Mouse (Mus musculus) adrenal gland, adult 18-20 months (tissue): ENCODE measurements around the gene Hist1h1d. TPM values are rescaled to one million over a fixed set of nuclear protein-coding genes. Genes with fewer than 3 reads are reported as not detected.

Experiments used
- DNase-seq, 2 experiments: peaks; one replicate each; pipeline ENCODE4 v3.0.0; 2021 to 2022; ENCODE audit warnings: low spot score in 2 of 2
- long read RNA-seq, 2 experiments: library from polyadenylated mRNA; stranded (forward); transcript quantifications; one replicate each; pipeline ENCODE4 v2.0.0; 2021
- total RNA-seq, 2 experiments: library from RNA; stranded (reverse); gene quantifications; 1 replicate in 1 of 2; 2 replicates in 1 of 2; pipeline ENCODE4 v1.2.3; 2021

Hist1h1d gene
- total RNA-seq: 1 to 10 TPM; 1.5 to 1.6 TPM
- long read RNA-seq, experiment 1: 0 reads
- long read RNA-seq, experiment 2: 0 reads

GRCm38 (mm10) chr13:23552962-23553361 is at the start of gene Hist1h1d:
TSS of gene Hist1h1d (plus strand) at chr13:23553262.
- DNase-seq: no peak

- peak in 1 of 2 experiments; percentile 70 for DNase-seq
These were observed 49.3 kb upstream of the Hist1h1d start for GRCm38 (mm10) chr13:23503797-23504196.

GRCm38 (mm10) chr13:23505662-23506345 is 47.3 kb upstream of the Hist1h1d start:
- no peak for DNase-seq

GRCm38 (mm10) chr13:23506351-23506750 is 46.7 kb upstream of the Hist1h1d start:
- peak; percentile 49 to 74 for DNase-seq

GRCm38 (mm10) chr13:23506819-23507515 is 46.1 kb upstream of the Hist1h1d start:
- no peak for DNase-seq

GRCm38 (mm10) chr13:23510127-23510526 is 42.9 kb upstream of the Hist1h1d start:
- DNase-seq: no peak

GRCm38 (mm10) chr13:23513517-23513916 is 39.5 kb upstream of the Hist1h1d start:
- no peak for DNase-seq

- DNase-seq: no peak
These were observed 37.8 kb upstream of the Hist1h1d start for GRCm38 (mm10) chr13:23515281-23515680.

- no peak for DNase-seq
These were observed 37.0 kb upstream of the Hist1h1d start for GRCm38 (mm10) chr13:23515826-23516620.

- peak; percentile 74 to 76 for DNase-seq
These were observed 36.0 kb upstream of the Hist1h1d start for GRCm38 (mm10) chr13:23516822-23517602.

GRCm38 (mm10) chr13:23517603-23518294 is 35.3 kb upstream of the Hist1h1d start:
- peak; percentile 86 to 88 for DNase-seq

- DNase-seq: no peak
These were observed 34.8 kb upstream of the Hist1h1d start for GRCm38 (mm10) chr13:23518295-23518603.

- peak; percentile 78 to 86 for DNase-seq
These were observed 34.2 kb upstream of the Hist1h1d start for GRCm38 (mm10) chr13:23518885-23519284.

- DNase-seq: peak; percentile 74 to 82
These were observed 33.6 kb upstream of the Hist1h1d start for GRCm38 (mm10) chr13:23519416-23519815.

- DNase-seq: peak; percentile 69 to 80
These were observed 31.4 kb upstream of the Hist1h1d start for GRCm38 (mm10) chr13:23521703-23522102.

- no peak for DNase-seq
These were observed 29.1 kb upstream of the Hist1h1d start for GRCm38 (mm10) chr13:23523976-23524375.

GRCm38 (mm10) chr13:23524654-23525053 is 28.4 kb upstream of the Hist1h1d start:
- DNase-seq: peak; percentile 81 to 83

GRCm38 (mm10) chr13:23525901-23526300 is 27.2 kb upstream of the Hist1h1d start:
- DNase-seq: no peak

- peak; percentile 90 to 97 for DNase-seq
These were observed 26.8 kb upstream of the Hist1h1d start for GRCm38 (mm10) chr13:23526312-23526711.

- no peak for DNase-seq
These were observed 24.1 kb upstream of the Hist1h1d start for GRCm38 (mm10) chr13:23529005-23529404.
